Mouse (Mus musculus) Patski (cell line): ENCODE measurements around the gene Fpr3. TPM values are rescaled to one million over a fixed set of nuclear protein-coding genes. Genes with fewer than 3 reads are reported as not detected.
"Not testable (repeated sequence)": the region's sequence is repeated elsewhere in the genome, so short reads cannot be mapped to it uniquely, and the experiment has no call there.

Experiments used
- ATAC-seq: fragments of 100-300 bp; one replicate; pipeline ENCODE4 v1.8.0; 2021
- CTCF ChIA-PET: fragments of 350-600 bp; sonication (Branson Sonifier 250); formaldehyde crosslinking; loops from one replicate; lab custom pipeline; 2022; ENCODE audit warnings: inconsistent platforms; lab: Charles Lee
- POLR2A ChIA-PET: fragments of 350-600 bp; sonication (Branson Sonifier 250); formaldehyde crosslinking; loops from one replicate; lab custom pipeline; 2022; ENCODE audit warnings: antibody characterized with exemption, inconsistent platforms; lab: Charles Lee
- DNase-seq: peaks from one replicate; pipeline ENCODE4 v3.0.0-alpha.2; 2011; ENCODE audit warnings: low read depth, low spot score
- H3K27me3 ChIP-seq: fragments of 371-371 bp; one replicate; pipeline ENCODE4 v1.5.1; 2021
- CTCF ChIP-seq: fragments of 100-300 bp; IDR thresholded peaks from one replicate; pipeline ENCODE4 v1.5.1; 2021
- in situ Hi-C: fragments of 300-500 bp; cut with MboI; formaldehyde crosslinking; loops from 3 replicates; pipeline ENCODE4 v1.11.1; 2018; ENCODE audit warnings: low pct_unique_long_range_greater_than_20kb, mixed read lengths
- polyA plus RNA-seq: library from polyadenylated mRNA; unstranded; gene quantifications from one replicate; pipeline ENCODE4 v1.2.3, GENCODE M21; 2021

Fpr3 gene
- polyA plus RNA-seq, 1 experiment from 2014 or later, result not detected

DNA sequence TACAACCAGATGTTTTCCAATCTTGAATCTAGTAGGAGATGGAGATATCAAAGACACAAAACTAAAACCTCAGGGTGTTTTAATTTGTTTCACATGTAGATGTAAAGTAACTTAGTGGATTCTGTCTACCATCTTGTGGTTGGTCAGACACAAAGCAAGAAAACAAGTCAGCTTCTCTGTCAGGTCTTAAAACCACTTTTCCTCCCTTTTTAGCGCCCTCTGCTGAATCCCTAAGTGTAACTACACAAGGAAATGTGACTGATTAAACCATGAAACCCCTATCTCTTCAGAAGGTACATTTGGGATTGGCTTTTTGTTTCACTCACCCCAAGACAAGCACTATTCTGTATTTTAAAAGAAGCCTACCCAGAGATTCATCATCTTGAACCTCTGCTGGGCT is 85.8 kb downstream of the Fpr3 start:
- ChIA-PET CTCF (interaction anchor here (1.4 to 1.6 kb wide), 2 partner anchors 12 to 13 kb away, joined by 3 to 5 read pairs; no protein-coding TSS in a partner anchor), POLR2A (no interaction called here)
- in situ Hi-C loops, result no loop called here
- ATAC-seq (no peak), DNase-seq (no peak)
- peaks cover 5% of the 10 kb centered on the region for H3K27me3 ChIP-seq
- TF ChIP-seq CTCF, result peak; percentile 44

DNA sequence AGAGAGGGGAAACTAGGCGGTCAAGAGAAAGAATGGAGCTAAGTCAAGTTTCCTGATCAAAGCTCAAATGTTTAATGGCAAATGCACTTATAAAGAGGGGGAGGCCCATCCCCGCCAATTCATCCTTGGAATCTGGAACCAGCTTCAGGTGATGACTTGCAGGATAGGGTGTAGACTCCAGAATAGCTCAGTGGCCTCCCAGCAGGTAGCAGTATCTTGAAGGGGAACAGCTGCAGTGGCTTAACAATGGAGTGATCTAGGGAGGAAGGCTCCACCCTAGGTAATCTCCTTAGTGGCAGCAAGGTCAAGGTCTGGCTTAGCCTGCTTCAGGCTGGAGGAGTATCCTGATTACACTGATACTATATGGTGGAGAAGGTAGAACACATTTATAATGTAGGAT is 93.6 kb downstream of the Fpr3 start:
- in situ Hi-C loops, H3K27me3 ChIP-seq, CTCF ChIA-PET, POLR2A ChIA-PET, ATAC-seq, DNase-seq: not testable (repeated sequence)

DNA sequence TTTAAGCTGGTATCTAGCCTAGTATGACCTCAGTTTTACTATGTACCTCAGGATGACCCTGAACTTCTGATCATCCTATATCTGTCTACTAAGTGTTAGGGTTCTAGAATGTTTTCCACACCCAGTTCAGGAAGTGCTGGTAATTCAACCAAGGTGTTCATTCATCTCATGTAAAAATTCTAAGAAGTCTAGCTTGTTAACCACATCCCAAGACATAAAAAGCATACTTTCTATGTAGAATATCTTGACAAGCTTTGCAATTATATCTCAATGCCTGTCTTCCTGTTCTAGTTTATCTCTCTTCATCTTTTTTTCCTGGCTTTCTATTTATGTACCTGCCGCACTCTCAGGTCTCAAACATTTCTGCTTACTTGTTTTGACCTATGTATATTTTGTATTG is 117.1 kb downstream of the Fpr3 start:
- no peak for TF ChIP-seq CTCF
- ATAC-seq, result no peak
- ChIA-PET POLR2A (no interaction called here), CTCF (no interaction called here)
- in situ Hi-C loops, result no loop called here
- no peak for DNase-seq
- no peaks in the 10 kb centered on the region for H3K27me3 ChIP-seq

Other genes with a start within 250 kb of the Fpr3 start
- gene Vmn2r90, start 184.1 kb upstream of the Fpr3 start, polyA plus RNA-seq, result not detected
- 34.8 TPM for gene Spaca6, start 60.7 kb upstream of the Fpr3 start, polyA plus RNA-seq
- 0.27 TPM for gene Has1, start 32.6 kb upstream of the Fpr3 start, polyA plus RNA-seq
- 0.22 TPM for gene Fpr1, start 3.9 kb upstream of the Fpr3 start, polyA plus RNA-seq
- 0.45 TPM for gene Fpr2, start within 50 bp of the Fpr3 start, polyA plus RNA-seq
- not detected for gene Fpr-rs4, start 133.9 kb downstream of the Fpr3 start, polyA plus RNA-seq
- gene Vmn2r124, start 161.6 kb downstream of the Fpr3 start, polyA plus RNA-seq, result not detected
- gene Vmn2r91, start 197.2 kb downstream of the Fpr3 start, polyA plus RNA-seq, result not detected